Mouse (Mus musculus): ENCODE results near the gene Zfp988. TPM values are rescaled to one million over a fixed set of nuclear protein-coding genes. Genes with fewer than 3 reads are reported as not detected.
"Not testable (repeated sequence)": the region's sequence is repeated elsewhere in the genome, so short reads cannot be mapped to it uniquely, and the experiment has no call there.

The Zfp988 gene
- polyA plus RNA-seq, 1 experiment from 2014 or later, result not detected

- H3K4me1 ChIP-seq (ENCODE audit: insufficient read depth, low read depth, low read length); H3K27ac ChIP-seq (ENCODE audit: low read length); DNase-seq (ENCODE audit: low spot score); H3K4me2 ChIP-seq (replicated peaks; ENCODE audit: low read depth, low read length); H3K27me3 ChIP-seq (replicated peaks; ENCODE audit: insufficient read depth, low read length); H3K4me3 ChIP-seq (ENCODE audit: low read depth, low read length); H3K9ac ChIP-seq (replicated peaks; ENCODE audit: low read depth); ATAC-seq; H3K36me3 ChIP-seq (ENCODE audit: insufficient read depth, low read length); H3K9me3 ChIP-seq (ENCODE audit: low read length): not testable (repeated sequence)
Observed at GRCm38 (mm10) chr4:147302375-147302774, 3.1 kb upstream of the Zfp988 start.

- H3K27ac ChIP-seq (ENCODE audit: low read length); H3K4me1 ChIP-seq (ENCODE audit: insufficient read depth, low read depth, low read length); H3K4me3 ChIP-seq (ENCODE audit: low read depth, low read length); H3K4me2 ChIP-seq (replicated peaks; ENCODE audit: low read depth, low read length); DNase-seq (ENCODE audit: low spot score); H3K9ac ChIP-seq (replicated peaks; ENCODE audit: low read depth); H3K27me3 ChIP-seq (replicated peaks; ENCODE audit: insufficient read depth, low read length); H3K36me3 ChIP-seq (ENCODE audit: insufficient read depth, low read length): not testable (repeated sequence)
- WGBS, result 82% methylated on average over 2 of the region's 2 CpGs
- peak; percentile 26; the same call in 1 of the 2 replicates for ATAC-seq
- H3K9me3 ChIP-seq (ENCODE audit: low read length), result peaks cover 38% of the 10 kb centered on the region
Observed at GRCm38 (mm10) chr4:147335036-147335690, 29.7 kb downstream of the Zfp988 start.

GRCm38 (mm10) chr4:147335691-147336367 lies 30.4 kb downstream of the Zfp988 start:
- 31% methylated on average over 1 of the region's 1 CpGs for WGBS
- peak; percentile 33; the same call in 1 of the 2 replicates for ATAC-seq

GRCm38 (mm10) chr4:147336368-147337195 lies 31.1 kb downstream of the Zfp988 start:
- H3K36me3 ChIP-seq (ENCODE audit: insufficient read depth, low read length); DNase-seq (ENCODE audit: low spot score); H3K9ac ChIP-seq (replicated peaks; ENCODE audit: low read depth); ATAC-seq; H3K4me3 ChIP-seq (ENCODE audit: low read depth, low read length); H3K27me3 ChIP-seq (replicated peaks; ENCODE audit: insufficient read depth, low read length); H3K4me1 ChIP-seq (ENCODE audit: insufficient read depth, low read depth, low read length); H3K27ac ChIP-seq (ENCODE audit: low read length); H3K4me2 ChIP-seq (replicated peaks; ENCODE audit: low read depth, low read length): not testable (repeated sequence)
- peaks cover 43% of the 10 kb centered on the region for H3K9me3 ChIP-seq (ENCODE audit: low read length)
- WGBS, result 61% methylated on average over 6 of the region's 6 CpGs

More at GRCm38 (mm10) chr4:147335691-147336367, 30.4 kb downstream of the Zfp988 start:
- H3K9me3 ChIP-seq (ENCODE audit: low read length), result peaks cover 42% of the 10 kb centered on the region
- H3K27me3 ChIP-seq (replicated peaks; ENCODE audit: insufficient read depth, low read length); H3K36me3 ChIP-seq (ENCODE audit: insufficient read depth, low read length); DNase-seq (ENCODE audit: low spot score); H3K27ac ChIP-seq (ENCODE audit: low read length); H3K4me3 ChIP-seq (ENCODE audit: low read depth, low read length); H3K4me1 ChIP-seq (ENCODE audit: insufficient read depth, low read depth, low read length); H3K4me2 ChIP-seq (replicated peaks; ENCODE audit: low read depth, low read length); H3K9ac ChIP-seq (replicated peaks; ENCODE audit: low read depth): not testable (repeated sequence)

GRCm38 (mm10) chr4:147337520-147337919 lies 32.0 kb downstream of the Zfp988 start:
- H3K4me2 ChIP-seq (replicated peaks; ENCODE audit: low read depth, low read length); H3K27me3 ChIP-seq (replicated peaks; ENCODE audit: insufficient read depth, low read length); H3K9ac ChIP-seq (replicated peaks; ENCODE audit: low read depth); H3K27ac ChIP-seq (ENCODE audit: low read length); H3K36me3 ChIP-seq (ENCODE audit: insufficient read depth, low read length); ATAC-seq; H3K4me1 ChIP-seq (ENCODE audit: insufficient read depth, low read depth, low read length); DNase-seq (ENCODE audit: low spot score); H3K4me3 ChIP-seq (ENCODE audit: low read depth, low read length): not testable (repeated sequence)
- WGBS, result 87% methylated on average over 2 of the region's 2 CpGs
- peaks cover 43% of the 10 kb centered on the region for H3K9me3 ChIP-seq (ENCODE audit: low read length)

- peak; percentile 29; the same call in 1 of the 2 replicates for ATAC-seq
Observed at GRCm38 (mm10) chr4:147338032-147338610, 32.6 kb downstream of the Zfp988 start.

GRCm38 (mm10) chr4:147338706-147339105 lies 33.2 kb downstream of the Zfp988 start:
- not testable (repeated sequence) for DNase-seq (ENCODE audit: low spot score); H3K27me3 ChIP-seq (replicated peaks; ENCODE audit: insufficient read depth, low read length); H3K36me3 ChIP-seq (ENCODE audit: insufficient read depth, low read length); H3K9ac ChIP-seq (replicated peaks; ENCODE audit: low read depth); H3K4me3 ChIP-seq (ENCODE audit: low read depth, low read length); H3K4me2 ChIP-seq (replicated peaks; ENCODE audit: low read depth, low read length); ATAC-seq; H3K4me1 ChIP-seq (ENCODE audit: insufficient read depth, low read depth, low read length); H3K27ac ChIP-seq (ENCODE audit: low read length)
- WGBS, result 77% methylated on average over 3 of the region's 3 CpGs
- H3K9me3 ChIP-seq (ENCODE audit: low read length), result peaks cover 51% of the 10 kb centered on the region

More at GRCm38 (mm10) chr4:147338032-147338610, 32.6 kb downstream of the Zfp988 start:
- DNase-seq (ENCODE audit: low spot score), result no peak
- Histone ChIP-seq H3K4me2 (replicated peaks; ENCODE audit: low read depth, low read length) (no peak overlapping the region), H3K4me1 (ENCODE audit: insufficient read depth, low read depth, low read length) (no peaks in the 10 kb centered on the region), H3K9ac (replicated peaks; ENCODE audit: low read depth) (no peak overlapping the region), H3K36me3 (ENCODE audit: insufficient read depth, low read length) (no peaks in the 10 kb centered on the region), H3K27me3 (replicated peaks; ENCODE audit: insufficient read depth, low read length) (no peaks in the 10 kb centered on the region), H3K27ac (ENCODE audit: low read length) (no peak overlapping the region), H3K9me3 (ENCODE audit: low read length) (peaks cover 45% of the 10 kb centered on the region), H3K4me3 (ENCODE audit: low read depth, low read length) (no peak overlapping the region)
- TF ChIP-seq EP300 (IDR thresholded peaks at IDR 0.05) (no peak), CTCF (IDR thresholded peaks at IDR 0.05) (no peak)
- WGBS, result 65% methylated on average over 5 of the region's 5 CpGs

GRCm38 (mm10) chr4:147339601-147340219 lies 34.2 kb downstream of the Zfp988 start:
- DNase-seq (ENCODE audit: low spot score); H3K4me3 ChIP-seq (ENCODE audit: low read depth, low read length); H3K36me3 ChIP-seq (ENCODE audit: insufficient read depth, low read length); H3K27me3 ChIP-seq (replicated peaks; ENCODE audit: insufficient read depth, low read length); H3K27ac ChIP-seq (ENCODE audit: low read length); H3K4me1 ChIP-seq (ENCODE audit: insufficient read depth, low read depth, low read length); H3K9ac ChIP-seq (replicated peaks; ENCODE audit: low read depth); ATAC-seq; H3K4me2 ChIP-seq (replicated peaks; ENCODE audit: low read depth, low read length): not testable (repeated sequence)
- WGBS, result 68% methylated on average over 7 of the region's 7 CpGs
- peaks cover 52% of the 10 kb centered on the region for H3K9me3 ChIP-seq (ENCODE audit: low read length)
